Mouse (Mus musculus) forebrain, embryonic 11.5 days (tissue): ENCODE measurements around the gene Ap1s2. TPM values are rescaled to one million over a fixed set of nuclear protein-coding genes. Genes with fewer than 3 reads are reported as not detected.

Source experiments
- polyA plus RNA-seq: library from polyadenylated mRNA; unstranded; fragments of >200 nt; fragmentation: Nextera tagmentation; extraction: Ambion mirVana; gene quantifications from 2 replicates; pipeline ENCODE4 v1.2.1, GENCODE M21; 2014

Gene Ap1s2
- polyA plus RNA-seq, 1 experiment from 2014 or later = 37.4 TPM

Other genes with a start within 250 kb of the Ap1s2 start
- gene Rnf138rt1, start 147.7 kb upstream of the Ap1s2 start, polyA plus RNA-seq = 0.47 and 0.68 TPM in 2 replicates
- gene Zrsr2, start 49.6 kb downstream of the Ap1s2 start, polyA plus RNA-seq = 49.2 and 60.6 TPM in 2 replicates
- gene Car5b, start 119.0 kb downstream of the Ap1s2 start, polyA plus RNA-seq = 0.55 TPM in 2 replicates
- 53.0 and 54.6 TPM in 2 replicates for gene Siah1b, start 167.5 kb downstream of the Ap1s2 start, polyA plus RNA-seq
- gene Cltrn, start 179.8 kb downstream of the Ap1s2 start, polyA plus RNA-seq = 0.49 and 0.99 TPM in 2 replicates
- gene Ace2, start 230.3 kb downstream of the Ap1s2 start, polyA plus RNA-seq = 0.11 and 0.39 TPM in 2 replicates